Mouse (Mus musculus): ENCODE data around the gene Zfp777. TPM values are rescaled to one million over a fixed set of nuclear protein-coding genes. Genes with fewer than 3 reads are reported as not detected.

Gene Zfp777
- polyA plus RNA-seq (2014; fragmentation: Illumina TruSeq; extraction: RNeasy Lipid Tissue Mini Kit (QIAGEN cat#74804); ENCODE audit: insufficient read depth, low read depth, low replicate concordance) = 9.3 TPM

GRCm38 (mm10) chr6:48048426-48049272 lies at the start of gene Zfp777:
TSS of gene Zfp777 (minus strand) at chr6:48048911.

GRCm38 (mm10) chr6:48086471-48086878 lies 37.8 kb upstream of the Zfp777 start, which contains the start of gene Zfp746:
TSS of gene Zfp746 (minus strand) at chr6:48086593.

Other genes with a start within 250 kb of the Zfp777 start
- gene Pdia4, start 235.5 kb downstream of the Zfp777 start, polyA plus RNA-seq (2014; fragmentation: Illumina TruSeq; extraction: RNeasy Lipid Tissue Mini Kit (QIAGEN cat#74804); ENCODE audit: insufficient read depth, low read depth, low replicate concordance) = 62.2 TPM
- 0.34 TPM for gene Zfp786, start 218.0 kb downstream of the Zfp777 start, polyA plus RNA-seq (2014; fragmentation: Illumina TruSeq; extraction: RNeasy Lipid Tissue Mini Kit (QIAGEN cat#74804); ENCODE audit: insufficient read depth, low read depth, low replicate concordance)
- 2.2 TPM for gene Zfp398, start 213.2 kb downstream of the Zfp777 start, polyA plus RNA-seq (2014; fragmentation: Illumina TruSeq; extraction: RNeasy Lipid Tissue Mini Kit (QIAGEN cat#74804); ENCODE audit: insufficient read depth, low read depth, low replicate concordance)
- gene Zfp282, start 171.7 kb downstream of the Zfp777 start, polyA plus RNA-seq (2014; fragmentation: Illumina TruSeq; extraction: RNeasy Lipid Tissue Mini Kit (QIAGEN cat#74804); ENCODE audit: insufficient read depth, low read depth, low replicate concordance) = 3.3 TPM
- 10.7 TPM for gene Zfp212, start 128.4 kb downstream of the Zfp777 start, polyA plus RNA-seq (2014; fragmentation: Illumina TruSeq; extraction: RNeasy Lipid Tissue Mini Kit (QIAGEN cat#74804); ENCODE audit: insufficient read depth, low read depth, low replicate concordance)
- 3.2 TPM for gene Zfp956, start 95.5 kb downstream of the Zfp777 start, polyA plus RNA-seq (2014; fragmentation: Illumina TruSeq; extraction: RNeasy Lipid Tissue Mini Kit (QIAGEN cat#74804); ENCODE audit: insufficient read depth, low read depth, low replicate concordance)
- gene Zfp746, start 37.7 kb upstream of the Zfp777 start, polyA plus RNA-seq (2014; fragmentation: Illumina TruSeq; extraction: RNeasy Lipid Tissue Mini Kit (QIAGEN cat#74804); ENCODE audit: insufficient read depth, low read depth, low replicate concordance) = 10.0 TPM

Data from lung, adult 10 weeks (tissue).